Mouse (Mus musculus): ENCODE data around the gene Olfr843.

Olfr843 gene

GRCm38 (mm10) chr9:19251887-19252286 lies at the start of gene Olfr843:
TSS of gene Olfr843 (minus strand) at chr9:19251987.
- DNase-seq (ENCODE audit: low read depth, low spot score) = no peak

All from brain, embryonic 18.5 days (tissue).